Comparison of ENCODE assay signal across 18 mouse cellular contexts in the genomic region with DNA sequence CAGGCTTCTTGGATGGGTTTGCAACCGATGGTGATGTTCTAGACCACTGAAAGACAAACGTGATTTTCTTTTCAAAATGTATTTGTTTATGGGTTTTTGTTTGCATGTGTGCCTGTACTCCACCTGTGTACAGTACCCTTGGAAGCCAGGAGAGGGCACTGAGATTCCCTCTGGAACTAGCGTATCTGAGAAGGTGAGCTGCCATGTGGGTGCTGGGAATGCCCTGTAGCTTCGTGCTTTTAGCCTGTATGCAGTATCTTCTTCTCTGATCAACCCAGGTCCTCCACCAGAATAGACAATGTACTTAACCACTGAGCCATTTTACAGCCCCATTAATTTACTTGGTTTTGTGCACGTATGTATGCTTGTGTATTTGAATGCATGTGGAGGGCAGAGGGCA. TPM values are rescaled to one million over a fixed set of nuclear protein-coding genes. Genes with fewer than 3 reads are reported as not detected.
A peak's percentile ranks its signal among the peaks of the same experiment; 100 is the strongest.
DNase-seq lines count a peak whose midpoint lies in the region; ATAC-seq and TF ChIP-seq lines count a peak whose summit lies in the region.
"Had no signal": no experiment of that assay in that cellular context is flagged by ENCODE, and none has a peak within 500 bp of the region (broad histone marks: within the 10 kb centered on the region; RNA-seq: fewer than 3 reads in every experiment).

No protein-coding gene starts in this region.

- H3K27me3 ChIP-seq in forebrain, postnatal 0 days (ENCODE audit: insufficient read depth, low read length) = no peaks in the 10 kb centered on the region
- no peaks in the 10 kb centered on the region for H3K27me3 ChIP-seq in forebrain, embryonic 15.5 days
- no peaks in the 10 kb centered on the region for H3K27me3 ChIP-seq in kidney, embryonic 15.5 days
- H3K27me3 ChIP-seq in midbrain, postnatal 0 days (ENCODE audit: insufficient read depth, low read length) = no peaks in the 10 kb centered on the region
- H3K27me3 ChIP-seq in midbrain, embryonic 16.5 days (ENCODE audit: control insufficient read depth, insufficient read depth, low read depth, low read length) = no peaks in the 10 kb centered on the region
- no peaks in the 10 kb centered on the region for H3K27me3 ChIP-seq in stomach, postnatal 0 days (ENCODE audit: control insufficient read depth, insufficient read depth, low read length)
- H3K27me3 ChIP-seq: neural tube, embryonic 12.5 days had no signal

- no peaks in the 10 kb centered on the region for H3K4me1 ChIP-seq in forebrain, postnatal 0 days (ENCODE audit: insufficient read depth)
- H3K4me1 ChIP-seq in forebrain, embryonic 15.5 days = no peaks in the 10 kb centered on the region
- H3K4me1 ChIP-seq in kidney, embryonic 15.5 days = peaks cover 28% of the 10 kb centered on the region
- H3K4me1 ChIP-seq in midbrain, postnatal 0 days (ENCODE audit: insufficient read depth, low read length) = no peaks in the 10 kb centered on the region
- H3K4me1 ChIP-seq in midbrain, embryonic 16.5 days (ENCODE audit: control insufficient read depth, insufficient read depth, low read length) = no peaks in the 10 kb centered on the region
- H3K4me1 ChIP-seq in stomach, postnatal 0 days (replicated peaks; ENCODE audit: control insufficient read depth, insufficient read depth) = no peaks in the 10 kb centered on the region

- no peak overlapping the region for H3K4me3 ChIP-seq in forebrain, postnatal 0 days (ENCODE audit: low read depth, low read length)
- H3K4me3 ChIP-seq in forebrain, embryonic 15.5 days = no peak overlapping the region
- H3K4me3 ChIP-seq in kidney, embryonic 15.5 days (replicated peaks) = no peak overlapping the region
- H3K4me3 ChIP-seq in midbrain, postnatal 0 days (ENCODE audit: low read depth, low read length) = no peak overlapping the region
- no peak overlapping the region for H3K4me3 ChIP-seq in midbrain, embryonic 16.5 days (ENCODE audit: low read depth, low read length)
- no peak overlapping the region for H3K4me3 ChIP-seq in stomach, postnatal 0 days (ENCODE audit: low read depth, low read length)
- H3K4me3 ChIP-seq: heart, embryonic 10.5 days; hindbrain, embryonic 12.5 days; neural tube, embryonic 12.5 days had no signal

- WGBS in forebrain, postnatal 0 days = 84% methylated on average over 5 of the region's 5 CpGs
- WGBS in forebrain, embryonic 15.5 days = 84% methylated on average over 5 of the region's 5 CpGs
- whole genome bisulfite sequencing in kidney, embryonic 15.5 days = 77% methylated on average over 5 of the region's 5 CpGs
- 82% methylated on average over 5 of the region's 5 CpGs for WGBS in midbrain, postnatal 0 days
- WGBS in midbrain, embryonic 16.5 days = 87% methylated on average over 5 of the region's 5 CpGs
- 86% methylated on average over 5 of the region's 5 CpGs for WGBS in stomach, postnatal 0 days

- H3K9ac ChIP-seq in forebrain, postnatal 0 days = no peak overlapping the region
- H3K9ac ChIP-seq in forebrain, embryonic 15.5 days (replicated peaks) = no peak overlapping the region
- no peak overlapping the region for H3K9ac ChIP-seq in kidney, embryonic 15.5 days
- H3K9ac ChIP-seq in midbrain, postnatal 0 days (replicated peaks; ENCODE audit: low read length, poor library complexity, severe bottlenecking) = no peak overlapping the region
- H3K9ac ChIP-seq in midbrain, embryonic 16.5 days (ENCODE audit: low read depth, low read length) = no peak overlapping the region
- no peak overlapping the region for H3K9ac ChIP-seq in stomach, postnatal 0 days (ENCODE audit: low read length)
- H3K9ac ChIP-seq: hindbrain, embryonic 12.5 days; liver, postnatal 0 days; neural tube, embryonic 12.5 days had no signal

- H3K36me3 ChIP-seq in forebrain, postnatal 0 days (ENCODE audit: insufficient read depth) = no peaks in the 10 kb centered on the region
- no peaks in the 10 kb centered on the region for H3K36me3 ChIP-seq in forebrain, embryonic 15.5 days
- no peaks in the 10 kb centered on the region for H3K36me3 ChIP-seq in kidney, embryonic 15.5 days
- no peaks in the 10 kb centered on the region for H3K36me3 ChIP-seq in midbrain, postnatal 0 days (ENCODE audit: insufficient read depth, low read length)
- H3K36me3 ChIP-seq in midbrain, embryonic 16.5 days (ENCODE audit: control insufficient read depth, insufficient read depth, low read length) = no peaks in the 10 kb centered on the region
- no peaks in the 10 kb centered on the region for H3K36me3 ChIP-seq in stomach, postnatal 0 days (ENCODE audit: control insufficient read depth, insufficient read depth, low read length)
- H3K36me3 ChIP-seq: heart, embryonic 10.5 days; hindbrain, embryonic 12.5 days; neural tube, embryonic 12.5 days had no signal

- no peak for TF ChIP-seq EP300 in stomach, postnatal 0 days (optimal IDR thresholded peaks at IDR 0.05)

- peak; percentile 20; the same call in 1 of the 2 replicates for TF ChIP-seq CTCF in forebrain, postnatal 0 days (IDR thresholded peaks at IDR 0.05; ENCODE audit: low read depth)
- peak; percentile 15; the same call in 1 of the 2 replicates for TF ChIP-seq CTCF in midbrain, postnatal 0 days (IDR thresholded peaks at IDR 0.05)
- peak; percentile 37 for TF ChIP-seq CTCF in stomach, postnatal 0 days (IDR thresholded peaks at IDR 0.05; ENCODE audit: low read depth)

- no peak for DNase-seq in forebrain, postnatal 0 days
- no peak for DNase-seq in kidney, postnatal 36 days
- no peak for DNase-seq in midbrain, postnatal 0 days (ENCODE audit: low spot score)
- DNase-seq in stomach, postnatal 0 days (ENCODE audit: low spot score) = no peak
- no peak for DNase-seq in cerebellum, adult 11-12 months
- DNase-seq: adrenal gland, adult 8-10 months; cerebellum, postnatal 14 days; gastrocnemius, postnatal 36 days; liver, postnatal 0 days; lung, postnatal 4 days had no signal

- H3K27ac ChIP-seq in forebrain, postnatal 0 days (ENCODE audit: low read depth, low read length) = no peak overlapping the region
- no peak overlapping the region for H3K27ac ChIP-seq in forebrain, embryonic 15.5 days (replicated peaks)
- peak overlapping the region; percentile 94; the same call in 1 of the 2 replicates for H3K27ac ChIP-seq in kidney, embryonic 15.5 days
- no peak overlapping the region for H3K27ac ChIP-seq in midbrain, postnatal 0 days (ENCODE audit: low read depth, low read length)
- no peak overlapping the region for H3K27ac ChIP-seq in midbrain, embryonic 16.5 days (ENCODE audit: low read length)
- no peak overlapping the region for H3K27ac ChIP-seq in stomach, postnatal 0 days (replicated peaks)
- H3K27ac ChIP-seq: hindbrain, embryonic 12.5 days; neural tube, embryonic 12.5 days had no signal

- no peak overlapping the region for H3K4me2 ChIP-seq in forebrain, postnatal 0 days (ENCODE audit: low read depth)
- no peak overlapping the region for H3K4me2 ChIP-seq in forebrain, embryonic 15.5 days (replicated peaks)
- H3K4me2 ChIP-seq in kidney, embryonic 15.5 days = no peak overlapping the region
- no peak overlapping the region for H3K4me2 ChIP-seq in midbrain, postnatal 0 days (ENCODE audit: low read depth, low read length, poor library complexity, severe bottlenecking)
- no peak overlapping the region for H3K4me2 ChIP-seq in midbrain, embryonic 16.5 days (ENCODE audit: low read length)
- no peak overlapping the region for H3K4me2 ChIP-seq in stomach, postnatal 0 days (replicated peaks; ENCODE audit: low read depth)
- H3K4me2 ChIP-seq: hindbrain, embryonic 12.5 days; neural tube, embryonic 12.5 days had no signal

- peaks cover 8% of the 10 kb centered on the region for H3K9me3 ChIP-seq in forebrain, postnatal 0 days (ENCODE audit: low read length)
- peaks cover 5% of the 10 kb centered on the region; the same call in 1 of the 2 replicates for H3K9me3 ChIP-seq in forebrain, embryonic 15.5 days
- H3K9me3 ChIP-seq in kidney, embryonic 15.5 days (replicated peaks) = peaks cover 8% of the 10 kb centered on the region; the same call in 1 of the 2 replicates
- H3K9me3 ChIP-seq in midbrain, postnatal 0 days (ENCODE audit: low read length) = peaks cover 9% of the 10 kb centered on the region; the same call in 1 of the 2 replicates
- peaks cover 13% of the 10 kb centered on the region; the same call in 1 of the 2 replicates for H3K9me3 ChIP-seq in midbrain, embryonic 16.5 days (replicated peaks; ENCODE audit: control insufficient read depth, low read length, poor library complexity, severe bottlenecking)
- H3K9me3 ChIP-seq in stomach, postnatal 0 days (ENCODE audit: control insufficient read depth, low read length) = 0 out of 2 replicates have a peak, but pooled peaks cover 2% of the 10 kb centered on the region

- no peak for ATAC-seq in forebrain, postnatal 0 days
- ATAC-seq in forebrain, embryonic 15.5 days (replicated peaks) = no peak
- no peak for ATAC-seq in kidney, embryonic 15.5 days (replicated peaks; ENCODE audit: low FRiP score)
- ATAC-seq in midbrain, postnatal 0 days (ENCODE audit: low FRiP score) = no peak
- ATAC-seq in midbrain, embryonic 16.5 days = no peak
- no peak for ATAC-seq in stomach, postnatal 0 days (ENCODE audit: low FRiP score, low TSS enrichment)
- ATAC-seq: CD4-positive, CD25-positive, alpha-beta regulatory T cell, adult 4 months; inflammation-experienced regulatory T-cells, adult 6 months; liver, postnatal 0 days had no signal

RNA-seq across cellular contexts. Expression of gene Sept9, which starts 15.6 kb away (rescaled TPM):
- total RNA-seq in forebrain, postnatal 0 days (2014; rRNA removed) = 99.3 and 112 TPM in 2 replicates
- polyA plus RNA-seq in forebrain, postnatal 0 days (2015; fragmentation: Nextera tagmentation; extraction: Ambion mirVana) = 99.7 and 112 TPM in 2 replicates
- polyA plus RNA-seq in forebrain, embryonic 15.5 days (2015; fragmentation: Nextera tagmentation; extraction: Ambion mirVana) = 126 and 128 TPM in 2 replicates
- 120 and 126 TPM in 2 replicates for polyA plus RNA-seq in kidney, embryonic 15.5 days (2015; fragmentation: Nextera tagmentation; extraction: Ambion mirVana)
- 105 and 108 TPM in 2 replicates for total RNA-seq in midbrain, postnatal 0 days (2014; rRNA removed)
- polyA plus RNA-seq in midbrain, postnatal 0 days (2015; fragmentation: Nextera tagmentation; extraction: Ambion mirVana) = 95.3 and 100 TPM in 2 replicates
- polyA plus RNA-seq in midbrain, embryonic 16.5 days (2015; fragmentation: Nextera tagmentation; extraction: Ambion mirVana) = 103 and 108 TPM in 2 replicates
- polyA plus RNA-seq in stomach, postnatal 0 days (2015; fragmentation: Nextera tagmentation; extraction: Ambion mirVana) = 42.9 and 46.2 TPM in 2 replicates
